Mouse (Mus musculus) activated CD4-positive, CD25-positive, alpha-beta regulatory T cell, adult 4 months (primary cell): ENCODE measurements around the gene Degs2. TPM values are rescaled to one million over a fixed set of nuclear protein-coding genes. Genes with fewer than 3 reads are reported as not detected.

ENCODE experiments used
- ATAC-seq: one replicate; pipeline ENCODE4 v1.8.0; 2017
- polyA plus RNA-seq, 2 experiments: library from polyadenylated mRNA; unstranded; fragments of 100-300 nt; shearing (Covaris generic); gene quantifications; one replicate each; pipeline ENCODE4 v1.2.1; 2017

Degs2 gene
- polyA plus RNA-seq, 2 experiments from 2014 or later = 3.6 to 5.6 TPM

GRCm38 (mm10) chr12:108699576-108699975, 2.5 kb downstream of the Degs2 start:
- no peak for ATAC-seq

- no peak for ATAC-seq
Measured at GRCm38 (mm10) chr12:108698697-108699471, 3.2 kb downstream of the Degs2 start.

GRCm38 (mm10) chr12:108694223-108694622, 7.9 kb downstream of the Degs2 start:
- no peak for ATAC-seq

GRCm38 (mm10) chr12:108693592-108693991, 8.5 kb downstream of the Degs2 start:
- ATAC-seq = no peak

DNA sequence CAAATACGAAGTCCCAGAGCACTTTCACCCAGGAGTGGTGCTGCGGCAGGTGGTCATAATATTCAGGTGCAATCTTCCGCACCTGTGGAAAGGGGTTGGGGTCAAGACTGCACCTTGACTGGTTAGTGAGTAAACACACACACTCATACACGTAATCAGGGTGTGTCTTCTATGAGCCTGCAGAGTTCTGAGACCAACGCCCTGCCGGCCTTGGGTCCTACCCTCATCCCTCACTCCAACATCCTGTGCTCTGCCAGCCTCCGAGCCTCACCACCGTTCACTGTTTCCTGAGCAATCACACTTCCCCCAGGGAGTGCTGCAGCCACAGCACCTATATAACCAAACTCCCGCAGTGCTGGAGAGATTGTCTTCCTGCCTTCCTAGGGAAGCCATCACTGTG, 11.6 kb downstream of the Degs2 start:
- ATAC-seq = no peak

DNA sequence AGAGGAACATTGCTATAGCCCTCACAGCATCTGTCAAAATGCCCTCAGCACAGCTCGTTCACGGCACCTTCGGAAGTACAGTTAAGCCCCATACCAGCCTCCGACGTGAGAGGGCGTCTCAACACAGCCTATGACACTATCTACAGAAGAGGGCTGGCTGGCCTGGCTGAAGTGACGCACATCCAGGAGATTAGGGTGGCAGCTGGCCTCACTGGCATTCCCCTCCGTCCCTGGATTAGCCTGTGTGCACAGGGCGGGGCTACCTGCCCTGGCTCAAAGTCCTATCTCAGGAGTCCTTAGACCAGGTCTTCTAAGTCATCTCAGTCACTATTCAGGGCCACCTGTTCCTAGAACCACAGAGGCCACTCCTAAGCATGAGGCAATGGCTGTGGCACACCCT, 12.9 kb downstream of the Degs2 start:
- ATAC-seq = no peak

- no peak for ATAC-seq
Measured at GRCm38 (mm10) chr12:108686926-108687325, 15.2 kb downstream of the Degs2 start.

DNA sequence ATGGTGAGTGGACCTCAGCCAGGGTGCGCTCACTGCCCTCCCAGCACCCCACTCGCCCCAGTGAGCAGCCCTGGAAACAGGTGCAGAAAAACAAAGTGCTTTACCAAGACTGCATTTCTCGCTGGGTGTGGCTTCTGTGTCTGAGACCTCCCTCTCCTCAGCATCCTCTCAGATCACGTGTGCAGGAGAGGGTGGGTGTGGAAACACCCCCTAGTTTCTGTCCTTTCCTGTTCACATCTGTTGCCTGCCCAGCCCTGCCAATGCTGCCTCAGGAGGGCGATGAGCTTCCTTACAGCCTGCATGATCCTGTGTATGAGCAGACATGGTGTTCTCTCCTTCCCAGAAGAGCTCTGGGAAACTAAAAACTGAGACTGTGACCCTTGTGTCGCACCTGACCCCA, 15.7 kb downstream of the Degs2 start:
- no peak for ATAC-seq

DNA sequence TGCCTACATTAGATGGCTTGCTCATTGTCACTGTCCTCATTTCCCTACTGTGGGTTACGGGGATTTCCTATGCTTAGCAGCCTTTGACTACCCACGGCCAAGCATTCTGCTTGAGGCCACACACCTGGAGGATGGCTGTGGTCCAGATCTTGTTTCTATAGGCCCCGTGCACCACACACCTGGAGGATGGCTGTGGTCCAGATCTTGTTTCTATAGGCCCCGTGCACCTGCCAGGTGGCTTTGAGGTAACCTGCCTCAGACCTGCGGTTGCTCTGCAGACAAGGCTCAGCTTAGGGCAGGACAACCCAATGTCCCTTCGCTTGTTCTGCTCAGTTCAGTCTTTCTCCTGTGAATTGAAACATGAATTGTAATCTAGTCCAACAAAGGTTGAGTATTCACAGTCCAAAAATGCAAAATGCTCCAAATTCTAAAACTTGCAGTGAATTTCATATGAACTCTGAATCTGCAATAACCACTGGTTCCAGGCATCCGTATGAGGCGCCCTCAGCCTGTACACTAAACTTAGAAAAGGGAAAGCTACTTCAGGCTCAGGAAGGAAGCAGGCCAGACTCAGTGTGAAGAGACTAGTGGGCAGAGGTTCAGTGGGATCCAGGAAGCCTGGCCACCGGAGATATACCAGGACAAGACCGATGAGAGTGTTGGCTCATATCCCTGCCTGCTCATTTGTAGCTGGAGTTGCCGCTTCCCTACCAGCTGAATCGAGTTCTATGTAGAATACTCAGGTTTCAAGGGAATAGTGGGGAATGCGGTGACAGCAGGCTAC, 19.7 kb downstream of the Degs2 start:
- no peak for ATAC-seq

GRCm38 (mm10) chr12:108680861-108681260, 21.3 kb downstream of the Degs2 start:
- ATAC-seq = no peak

GRCm38 (mm10) chr12:108678366-108678765, 23.7 kb downstream of the Degs2 start:
- ATAC-seq = no peak

DNA sequence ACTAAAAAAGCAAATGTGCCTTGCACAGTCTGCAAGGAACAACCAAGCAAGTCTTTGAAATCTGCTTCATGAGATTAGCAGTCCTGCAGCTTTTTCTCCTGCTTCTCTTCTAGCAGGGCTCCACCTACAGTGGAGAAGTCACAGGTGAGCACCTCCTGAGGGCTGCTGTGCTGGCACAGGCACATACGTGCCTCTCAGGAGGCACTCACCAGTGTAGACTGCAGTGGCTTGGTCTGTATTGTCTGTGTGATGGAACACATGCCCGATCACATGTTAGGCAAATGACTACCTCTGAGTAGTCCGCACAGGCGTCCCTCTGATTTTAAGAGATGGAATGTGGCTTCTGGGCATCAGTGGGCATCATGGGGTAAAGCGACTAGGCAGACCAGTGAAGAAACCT, 25.0 kb downstream of the Degs2 start:
- no peak for ATAC-seq

DNA sequence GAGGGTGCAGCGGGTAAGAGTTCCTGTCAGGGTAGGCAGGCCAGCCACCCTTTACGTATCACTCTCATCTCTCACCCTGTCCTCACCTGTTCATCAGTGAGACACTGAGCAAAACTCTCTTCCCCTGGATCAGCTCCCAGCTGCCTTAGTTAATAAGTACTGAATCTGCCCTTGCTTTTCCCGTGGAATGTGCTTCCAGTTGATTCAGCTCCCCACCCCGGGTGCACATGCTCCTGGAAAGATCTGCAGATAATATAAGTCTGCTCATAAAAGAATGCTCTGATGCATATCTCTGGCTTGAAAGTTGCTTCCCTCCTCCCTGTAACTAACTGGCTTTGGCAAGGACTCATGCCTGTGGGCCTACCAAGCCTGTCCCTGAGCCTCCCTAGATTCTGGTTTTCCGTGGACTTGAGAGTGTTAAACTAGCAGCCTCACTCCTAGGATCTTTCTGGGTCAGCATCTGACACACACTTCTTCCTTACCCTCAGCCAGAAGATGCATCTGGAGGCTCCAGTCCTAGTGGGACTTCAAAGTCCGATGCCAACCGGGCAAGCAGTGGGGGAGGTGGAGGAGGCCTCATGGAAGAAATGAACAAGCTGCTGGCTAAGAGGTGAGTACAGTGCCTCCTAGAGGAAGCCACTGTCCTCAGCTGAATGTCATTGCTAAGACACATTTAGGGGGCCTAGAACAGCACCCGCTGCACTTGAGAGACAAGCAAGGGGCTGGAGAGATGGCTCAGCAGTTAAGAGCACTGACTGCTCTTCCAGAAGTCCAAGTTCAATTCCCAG, 26.3 kb downstream of the Degs2 start:
- no peak for ATAC-seq

DNA sequence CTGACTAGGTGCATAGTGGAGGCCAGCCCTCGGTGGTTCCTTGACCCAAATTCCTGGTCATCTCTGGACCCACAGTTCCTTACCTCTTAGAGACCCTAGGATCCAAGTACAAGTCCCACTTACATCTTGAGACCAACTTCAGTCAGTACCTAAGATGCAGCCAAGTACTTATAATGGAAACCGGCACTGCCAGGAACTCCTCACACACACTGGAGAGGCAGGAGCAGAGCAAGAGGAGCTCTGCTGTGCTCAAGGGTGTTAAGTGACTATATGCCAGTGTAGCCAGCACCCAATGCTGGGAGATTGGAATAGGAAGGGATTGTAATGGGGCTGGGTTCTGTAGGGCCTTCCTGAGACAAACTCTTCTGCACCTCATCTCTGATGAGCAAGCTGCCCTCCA, 27.2 kb downstream of the Degs2 start:
- no peak for ATAC-seq

DNA sequence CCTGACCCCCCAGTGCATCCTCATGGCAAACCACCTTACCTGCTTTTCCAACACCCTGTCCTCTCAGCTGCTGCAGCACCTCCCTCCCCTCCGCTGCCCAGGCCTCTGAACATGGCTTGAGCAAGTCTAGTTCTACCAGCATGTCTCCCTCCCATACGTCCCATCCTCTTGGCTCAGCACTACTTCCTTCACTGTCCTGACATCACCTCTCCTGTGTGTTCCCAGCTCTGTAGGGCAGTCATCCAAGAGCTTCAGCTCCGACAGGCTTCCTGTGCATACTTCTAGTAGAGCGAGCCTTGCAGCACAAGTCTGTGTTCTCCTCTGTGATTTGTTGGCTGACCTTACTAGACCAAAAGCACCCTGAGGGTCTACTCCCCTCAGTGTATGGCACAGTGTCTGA, 27.6 kb downstream of the Degs2 start:
- no peak for ATAC-seq

DNA sequence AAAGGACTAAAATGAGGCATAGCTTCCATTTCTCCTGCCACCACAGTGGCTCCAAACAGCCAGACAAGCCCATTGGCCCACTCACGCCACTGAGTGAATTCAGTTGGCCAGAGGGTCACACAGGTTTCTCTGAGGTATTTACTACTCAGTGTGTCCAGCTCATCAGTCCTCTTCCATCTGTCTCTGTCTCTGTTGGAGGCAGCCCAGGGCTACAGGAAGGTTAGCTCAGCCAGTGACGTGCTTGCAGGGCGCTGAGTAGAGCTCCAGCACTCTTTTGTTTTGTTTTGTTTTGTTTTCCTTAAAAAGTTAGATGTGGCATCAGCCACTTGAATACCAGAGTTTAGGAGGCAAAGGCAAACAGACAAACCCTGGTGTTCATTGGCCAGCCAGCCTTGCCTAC, 28.6 kb downstream of the Degs2 start:
- ATAC-seq = no peak

GRCm38 (mm10) chr12:108672908-108673307, 29.2 kb downstream of the Degs2 start:
- no peak for ATAC-seq

DNA sequence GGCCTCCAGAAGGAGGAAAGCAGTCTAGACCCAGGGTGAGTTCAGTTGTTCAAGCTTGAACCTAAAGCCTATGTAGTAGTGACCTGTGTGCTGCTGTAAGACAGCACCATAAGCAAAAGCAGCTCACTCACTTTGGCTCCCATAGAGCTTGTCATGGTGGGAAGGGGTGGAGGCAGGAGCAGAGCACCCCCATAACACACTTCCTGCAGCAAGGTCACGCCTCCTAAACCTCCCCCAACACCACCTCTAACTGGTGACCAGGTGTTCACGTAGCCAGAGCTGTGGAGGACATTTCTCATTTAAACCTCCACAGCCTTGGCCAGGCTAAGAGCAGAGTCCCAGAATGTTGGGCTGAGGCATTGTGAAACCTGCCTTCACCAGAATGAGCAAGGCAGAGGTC, 30.6 kb downstream of the Degs2 start:
- ATAC-seq = no peak

DNA sequence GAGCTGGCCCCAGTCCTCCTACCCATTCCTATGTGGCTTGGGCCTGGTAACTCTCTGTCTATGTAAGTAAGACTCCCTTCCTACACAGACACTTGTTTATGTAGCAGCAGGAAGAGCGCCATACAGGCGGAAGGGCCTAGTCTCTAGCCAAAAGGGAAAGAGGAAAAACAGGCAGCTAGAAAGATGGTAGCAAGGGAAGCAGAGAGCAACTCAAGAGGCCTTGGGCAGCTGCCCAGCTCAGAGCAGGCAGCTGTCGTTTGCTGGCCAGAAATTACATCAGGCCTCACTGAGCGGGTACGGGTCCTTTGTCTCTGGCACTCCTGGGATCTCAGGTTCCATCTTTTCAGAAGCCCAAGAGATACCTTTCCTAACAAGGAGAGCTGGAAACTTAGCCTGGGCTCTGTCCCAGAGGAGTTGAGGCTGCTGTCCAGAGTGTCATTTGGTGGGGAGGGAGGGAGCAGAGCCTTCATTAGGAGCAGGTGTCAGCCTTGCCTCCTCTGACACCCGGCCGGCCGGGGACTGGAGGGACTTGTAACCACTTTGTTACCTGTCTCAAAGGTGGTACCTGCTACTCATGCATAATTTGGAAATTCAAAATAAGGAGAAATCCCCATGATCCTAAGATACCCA, 33.4 kb downstream of the Degs2 start:
- ATAC-seq = no peak

DNA sequence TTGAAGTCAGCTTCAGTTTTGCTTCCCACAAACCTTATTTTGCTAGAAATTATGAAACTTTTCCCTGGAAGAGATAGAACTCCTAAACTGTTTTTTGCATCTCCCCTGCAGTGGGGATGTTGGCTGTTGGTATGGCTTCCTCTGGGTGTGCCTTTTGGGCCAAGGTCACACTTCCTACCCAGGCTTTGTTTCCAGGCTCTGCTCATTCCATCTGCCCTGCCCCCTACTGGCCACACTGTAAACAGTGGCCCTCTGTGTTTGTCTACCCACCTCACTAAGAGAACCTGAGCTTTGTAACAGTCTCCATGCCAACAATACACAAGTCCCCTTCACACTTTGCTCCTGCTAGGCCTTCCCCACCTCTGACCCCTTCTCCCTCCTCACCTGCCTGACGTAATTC, 44.8 kb downstream of the Degs2 start:
- ATAC-seq = peak; percentile 61

DNA sequence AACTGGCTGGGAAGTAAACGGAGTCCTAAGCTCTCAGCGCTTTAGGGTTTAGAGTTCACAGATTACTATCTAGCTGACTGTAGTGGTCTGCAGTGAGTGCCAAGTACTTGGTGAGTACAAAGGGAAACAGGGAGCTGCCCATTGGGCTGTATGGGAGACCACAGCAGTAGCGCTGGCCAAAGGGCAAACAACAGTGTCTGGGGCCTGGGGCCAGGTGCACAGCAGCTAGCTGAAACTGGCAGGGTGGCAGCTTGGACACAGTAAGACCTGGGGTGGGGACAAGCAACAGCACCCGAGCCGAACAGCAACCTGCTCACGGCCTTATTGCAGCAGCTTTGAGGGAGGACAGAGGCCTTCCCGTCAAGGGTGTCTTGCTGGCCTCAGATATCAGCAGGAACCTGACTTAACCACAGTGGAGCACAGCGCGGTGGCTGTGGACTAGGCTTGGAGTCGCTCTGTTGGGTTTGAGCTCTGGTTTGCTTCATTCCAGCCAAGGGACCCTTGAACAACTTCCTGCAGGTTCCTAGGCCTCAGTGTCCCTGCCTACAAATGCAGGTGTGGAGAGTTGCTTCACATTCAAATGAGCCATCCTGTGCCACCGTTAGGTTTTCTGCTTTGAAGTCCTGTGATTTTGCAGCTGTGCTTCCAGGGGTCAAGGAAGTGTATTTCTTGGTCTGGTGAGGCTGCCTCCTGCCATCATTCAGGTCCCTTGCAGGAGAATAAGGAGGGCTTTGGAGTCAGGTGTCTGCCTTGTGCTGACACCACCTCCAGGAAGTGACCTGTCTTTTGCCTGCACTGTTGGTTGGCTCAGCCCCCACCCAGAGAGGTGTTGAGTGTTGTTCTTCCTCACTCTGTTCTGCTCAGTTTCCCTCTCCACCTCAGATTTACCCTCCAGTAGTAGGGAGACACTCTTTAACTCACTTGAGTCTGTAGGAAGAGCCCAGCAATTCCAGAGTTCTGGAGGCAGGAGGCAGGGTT, 48.5 kb downstream of the Degs2 start:
- no peak for ATAC-seq
